Mouse (Mus musculus) retina, adult 2 months (tissue): ENCODE data around the gene Bmp8b.
"Not testable (repeated sequence)": the region's sequence is repeated elsewhere in the genome, so short reads cannot be mapped to it uniquely, and the experiment has no call there.

ENCODE experiments used
- DNase-seq: peaks from one replicate; pipeline ENCODE4 v3.0.0-alpha.2; 2012; ENCODE audit warnings: low read depth, low spot score

Bmp8b gene

GRCm38 (mm10) chr4:123104651-123105450 lies at the start of gene Bmp8b:
Gene Bmp8b (plus strand): TSS chr4:123105165.
- no peak for DNase-seq

- no peak for DNase-seq
Observed at GRCm38 (mm10) chr4:123056560-123057109, 48.3 kb upstream of the Bmp8b start.

DNA sequence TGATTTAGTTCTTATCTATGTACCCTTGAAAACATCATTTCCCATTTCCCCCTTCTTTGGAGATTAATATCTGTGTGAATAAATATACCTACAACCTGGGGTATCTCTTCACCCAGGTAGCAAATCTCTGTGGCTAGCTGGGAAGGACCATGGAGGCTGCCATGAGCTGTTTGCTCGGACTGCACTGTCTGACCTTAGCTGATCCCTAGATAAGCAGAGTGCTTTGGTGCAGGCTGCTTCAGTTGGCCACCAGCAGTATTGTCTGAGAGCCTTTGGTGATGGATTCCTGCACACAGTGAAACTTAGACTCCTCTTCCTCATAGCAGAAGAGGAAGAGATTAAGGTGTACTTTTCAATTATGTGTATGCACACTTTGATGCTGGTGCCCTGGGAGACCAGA lies 47.0 kb upstream of the Bmp8b start:
- no peak for DNase-seq

GRCm38 (mm10) chr4:123061744-123062143 lies 43.2 kb upstream of the Bmp8b start:
- DNase-seq, result no peak

DNA sequence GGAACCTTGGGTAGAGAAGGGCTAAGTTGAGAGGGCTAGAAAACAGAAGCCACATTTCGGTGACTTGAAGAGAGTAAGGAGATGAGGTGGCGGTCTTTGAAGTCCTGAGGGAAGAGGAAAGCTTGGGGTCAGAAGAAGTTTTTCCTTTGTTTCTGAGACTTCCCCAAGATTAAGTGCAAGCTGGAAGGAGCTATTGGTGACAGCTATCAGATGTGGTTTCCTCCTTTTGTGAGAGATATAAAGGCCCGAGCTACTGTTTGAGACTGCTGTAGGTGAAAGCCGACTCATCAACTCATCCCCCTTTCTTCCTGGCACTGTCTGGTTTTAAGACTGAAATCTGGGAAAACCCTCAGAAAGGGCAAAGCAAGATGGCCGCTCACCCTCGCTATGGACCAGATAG lies 36.3 kb upstream of the Bmp8b start:
- no peak for DNase-seq

GRCm38 (mm10) chr4:123071266-123071966 lies 33.5 kb upstream of the Bmp8b start:
- no peak for DNase-seq

- no peak for DNase-seq
Observed at GRCm38 (mm10) chr4:123076928-123077327, 28.0 kb upstream of the Bmp8b start.

GRCm38 (mm10) chr4:123078231-123078630 lies 26.7 kb upstream of the Bmp8b start:
- DNase-seq, result no peak

GRCm38 (mm10) chr4:123080791-123081190 lies 24.2 kb upstream of the Bmp8b start:
- DNase-seq, result no peak

DNA sequence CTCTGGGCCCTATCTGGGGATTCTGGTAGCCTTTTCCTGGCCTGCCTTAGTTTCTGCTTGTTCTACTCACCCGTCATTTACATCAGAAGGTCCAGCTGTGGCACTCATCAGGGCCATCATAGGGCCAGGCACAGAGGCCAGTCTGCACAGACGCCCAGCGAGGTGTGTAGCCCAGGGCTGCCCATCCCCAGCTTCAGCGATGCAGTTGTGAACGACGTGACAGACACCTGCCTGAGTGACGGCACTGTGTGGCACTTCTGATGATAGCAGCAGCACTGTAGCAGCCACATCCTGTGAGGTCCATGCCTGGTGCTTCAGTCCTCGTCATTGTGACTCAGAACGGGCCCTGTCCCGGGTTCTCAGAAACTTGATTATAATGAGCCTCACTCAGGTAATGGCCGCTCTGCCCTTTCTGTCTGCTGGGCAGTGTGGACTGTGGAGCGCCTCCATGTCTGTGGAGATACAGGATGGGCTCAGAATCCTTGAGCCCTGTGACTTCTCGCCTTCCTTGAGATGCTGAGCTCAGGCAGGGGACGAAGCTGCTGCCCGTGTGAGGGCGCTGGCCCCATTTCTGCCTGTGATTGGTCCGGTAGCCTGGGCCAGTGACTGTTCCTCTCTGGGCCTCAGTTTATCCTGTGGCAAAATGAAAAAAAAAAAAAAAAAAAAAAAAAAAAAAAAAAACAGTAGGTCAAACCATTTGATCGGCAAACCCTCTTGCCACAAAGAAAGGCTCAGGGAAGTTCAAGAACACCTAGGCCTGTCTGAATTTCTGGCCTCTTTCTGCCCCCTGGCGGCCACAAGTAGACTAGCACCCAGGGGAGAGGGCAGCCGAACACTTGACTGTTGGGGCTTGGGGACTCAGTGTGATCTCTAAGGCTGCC lies 22.4 kb upstream of the Bmp8b start:
- DNase-seq, result peak; percentile 26

GRCm38 (mm10) chr4:123083323-123083902 lies 21.6 kb upstream of the Bmp8b start:
- no peak for DNase-seq

DNA sequence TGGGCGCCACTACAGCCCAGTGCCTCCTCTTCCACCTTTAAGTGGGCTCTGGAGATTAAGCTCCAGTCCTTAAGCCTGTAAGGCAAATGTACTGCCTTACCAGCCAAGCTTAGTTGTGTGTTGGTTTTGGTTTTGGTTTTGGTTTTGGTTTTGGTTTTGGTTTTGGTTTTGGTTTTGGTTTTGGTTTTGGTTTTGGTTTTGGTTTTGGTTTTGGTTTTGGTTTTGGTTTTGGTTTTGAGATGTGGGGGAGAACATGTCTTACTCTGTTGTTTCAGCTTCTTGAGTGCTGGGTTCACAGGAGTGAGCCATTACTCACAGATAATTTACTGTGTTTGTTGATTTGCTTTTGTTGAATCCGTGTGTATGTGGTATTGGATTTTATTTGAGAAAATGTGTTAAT lies 19.7 kb upstream of the Bmp8b start:
- DNase-seq, result no peak

DNA sequence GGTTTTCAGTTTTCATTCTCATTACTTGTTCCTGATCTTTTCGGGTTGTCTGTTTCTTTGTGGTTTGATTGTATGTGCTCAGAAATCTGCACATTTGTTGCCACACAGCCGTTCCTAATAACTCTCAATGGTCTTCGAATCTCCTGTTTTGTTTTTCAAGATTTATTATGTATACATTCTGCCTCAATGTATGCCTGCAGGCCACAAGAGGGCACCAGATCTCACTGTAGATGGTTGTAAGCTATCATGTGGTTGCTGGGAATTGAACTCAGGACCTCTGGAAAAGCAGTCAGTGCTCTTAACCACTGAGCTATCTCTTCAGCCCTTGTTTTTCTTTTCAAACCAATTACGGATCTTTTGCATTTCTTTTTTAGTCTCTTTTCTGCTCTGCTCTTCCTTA lies 18.6 kb upstream of the Bmp8b start:
- DNase-seq, result no peak

GRCm38 (mm10) chr4:123092621-123093020 lies 12.3 kb upstream of the Bmp8b start:
- DNase-seq, result no peak

DNA sequence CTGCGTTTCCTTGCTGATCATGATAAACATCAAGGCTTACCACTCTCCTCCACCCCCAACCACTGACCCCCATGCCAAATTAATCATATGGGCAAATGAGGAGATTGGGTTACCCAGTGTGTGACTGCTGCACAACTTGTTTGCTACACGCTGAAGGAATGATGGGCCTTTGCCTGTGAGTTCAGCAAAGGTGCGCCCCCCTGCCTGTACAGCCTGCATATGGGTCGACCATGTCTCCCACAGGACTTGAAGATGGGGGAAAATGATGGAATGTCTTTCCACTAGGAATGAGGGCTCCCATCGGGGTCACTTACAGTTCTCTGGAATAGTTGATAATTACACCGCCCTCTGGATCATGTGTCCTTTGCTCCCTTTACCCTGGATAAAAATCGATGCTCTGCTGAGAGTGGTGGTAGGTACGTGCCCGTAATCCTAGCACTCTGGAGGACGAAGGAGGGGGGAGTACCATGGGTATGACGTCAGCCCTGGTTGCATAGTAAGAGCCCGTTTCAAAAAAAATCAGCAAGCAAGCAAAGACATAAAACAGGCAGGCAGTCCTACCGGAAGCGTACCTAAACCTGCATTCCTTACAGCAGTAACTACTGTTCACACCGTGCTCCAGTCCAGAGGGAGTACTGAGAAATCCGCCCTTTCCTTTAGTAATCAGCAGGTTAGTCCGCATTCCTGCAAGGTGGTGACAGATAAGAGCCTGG lies 11.7 kb upstream of the Bmp8b start:
- DNase-seq, result no peak

GRCm38 (mm10) chr4:123093869-123094268 lies 11.1 kb upstream of the Bmp8b start:
- DNase-seq, result no peak

GRCm38 (mm10) chr4:123105451-123105790 lies 456 bp downstream of the Bmp8b start:
- no peak for DNase-seq

DNA sequence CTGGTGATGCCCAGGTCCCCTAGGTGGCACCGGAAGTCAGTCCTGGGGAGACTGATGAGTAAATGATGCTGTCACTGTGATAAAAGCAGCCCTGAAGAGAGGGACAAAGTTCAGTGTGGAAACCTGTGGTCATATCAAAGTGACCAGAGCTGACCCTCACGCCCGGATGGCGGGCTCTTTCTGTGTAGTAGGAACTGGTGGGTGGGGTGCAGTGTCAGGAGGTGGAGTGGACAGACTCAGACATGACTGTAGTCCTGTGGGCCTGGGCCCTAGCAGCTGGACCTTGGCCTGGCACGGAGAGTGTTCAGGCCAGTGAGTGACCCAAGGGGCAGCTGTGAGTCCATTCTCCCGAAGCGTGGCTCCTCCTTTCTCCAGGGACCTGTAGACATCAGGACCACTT lies 964 bp downstream of the Bmp8b start:
- DNase-seq, result not testable (repeated sequence)

GRCm38 (mm10) chr4:123106864-123107263 lies 1.9 kb downstream of the Bmp8b start:
- no peak for DNase-seq

GRCm38 (mm10) chr4:123108056-123108455 lies 3.1 kb downstream of the Bmp8b start:
- no peak for DNase-seq

GRCm38 (mm10) chr4:123110751-123111150 lies 5.8 kb downstream of the Bmp8b start:
- no peak for DNase-seq
